Mouse (Mus musculus) neural tube, embryonic 13.5 days (tissue): ENCODE measurements around the gene Olfr44. TPM values are rescaled to one million over a fixed set of nuclear protein-coding genes. Genes with fewer than 3 reads are reported as not detected.

Experiments used
- ATAC-seq: fragments of 200-750 bp; cut with Nextera tagmentation; 2 replicates; pipeline ENCODE4 v1.8.0; 2017; ENCODE audit warnings: low read depth, mild to moderate bottlenecking, moderate TSS enrichment, moderate library complexity
- H3K27ac ChIP-seq: fragments of 300-500 bp; sonication (generic); replicated peaks from 2 replicates; pipeline ENCODE4 v1.5.1; 2015; ENCODE audit warnings: moderate library complexity, mild to moderate bottlenecking, inconsistent platforms
- H3K27me3 ChIP-seq: fragments of 300-500 bp; sonication (generic); 2 replicates; pipeline ENCODE4 v1.6.1; 2015; ENCODE audit warnings: mild to moderate bottlenecking, inconsistent platforms
- H3K36me3 ChIP-seq: fragments of 300-500 bp; sonication (generic); 2 replicates; pipeline ENCODE4 v1.6.1; 2015; ENCODE audit warnings: mild to moderate bottlenecking, inconsistent platforms
- H3K4me1 ChIP-seq: fragments of 300-500 bp; sonication (generic); replicated peaks from 2 replicates; pipeline ENCODE4 v1.6.1; 2015; ENCODE audit warnings: inconsistent platforms
- H3K4me2 ChIP-seq: fragments of 300-500 bp; sonication (generic); 2 replicates; pipeline ENCODE4 v1.6.1; 2015; ENCODE audit warnings: inconsistent platforms, mild to moderate bottlenecking, moderate library complexity
- H3K4me3 ChIP-seq: fragments of 300-500 bp; sonication (generic); 2 replicates; pipeline ENCODE4 v1.5.1; 2015; ENCODE audit warnings: mild to moderate bottlenecking, inconsistent platforms
- H3K9ac ChIP-seq: fragments of 300-500 bp; sonication (generic); 2 replicates; pipeline ENCODE4 v1.6.1; 2015; ENCODE audit warnings: moderate library complexity, mild to moderate bottlenecking, inconsistent platforms
- H3K9me3 ChIP-seq: fragments of 300-500 bp; sonication (generic); 2 replicates; pipeline ENCODE4 v1.6.1; 2016; ENCODE audit warnings: inconsistent platforms
- WGBS: fragments of 180-500 bp; shearing (Covaris S2); methylation state at CpG from one replicate; pipeline ENCODE4 v1.1.7; 2015; 5-methylcytosine and 5-hydroxymethylcytosine counted together
- polyA plus RNA-seq: library from polyadenylated mRNA; unstranded; fragments of >200 nt; fragmentation: Nextera tagmentation; extraction: Ambion mirVana; gene quantifications from 2 replicates; pipeline ENCODE4 v1.2.1, GENCODE M21; 2015

Olfr44 gene
- polyA plus RNA-seq: not detected in 2 replicates

GRCm38 (mm10) chr9:39493895-39494294 is at the start of gene Olfr44:
Gene Olfr44, minus strand, starts transcription at chr9:39493995.
- Histone ChIP-seq H3K36me3 (no peaks in the 10 kb centered on the region), H3K9me3 (no peaks in the 10 kb centered on the region), H3K4me1 (no peaks in the 10 kb centered on the region), H3K27me3 (no peaks in the 10 kb centered on the region), H3K9ac (no peak within 1 kb of the TSS), H3K27ac (no peak within 1 kb of the TSS), H3K4me2 (no peak within 1 kb of the TSS), H3K4me3 (no peak within 1 kb of the TSS)
- 92% methylated on average over 2 of the region's 2 CpGs for WGBS
- no peak for ATAC-seq

- H3K9ac ChIP-seq: no peak overlapping the region
- no peaks in the 10 kb centered on the region for H3K36me3 ChIP-seq
- H3K27ac ChIP-seq: no peak overlapping the region
- no peaks in the 10 kb centered on the region for H3K27me3 ChIP-seq
- H3K9me3 ChIP-seq: no peaks in the 10 kb centered on the region
- no peak for ATAC-seq
- H3K4me1 ChIP-seq: no peaks in the 10 kb centered on the region
- 51% methylated on average over 1 of the region's 1 CpGs for WGBS
- no peak overlapping the region for H3K4me3 ChIP-seq
- no peak overlapping the region for H3K4me2 ChIP-seq
These were observed 30.0 kb upstream of the Olfr44 start for GRCm38 (mm10) chr9:39523616-39524285.

DNA sequence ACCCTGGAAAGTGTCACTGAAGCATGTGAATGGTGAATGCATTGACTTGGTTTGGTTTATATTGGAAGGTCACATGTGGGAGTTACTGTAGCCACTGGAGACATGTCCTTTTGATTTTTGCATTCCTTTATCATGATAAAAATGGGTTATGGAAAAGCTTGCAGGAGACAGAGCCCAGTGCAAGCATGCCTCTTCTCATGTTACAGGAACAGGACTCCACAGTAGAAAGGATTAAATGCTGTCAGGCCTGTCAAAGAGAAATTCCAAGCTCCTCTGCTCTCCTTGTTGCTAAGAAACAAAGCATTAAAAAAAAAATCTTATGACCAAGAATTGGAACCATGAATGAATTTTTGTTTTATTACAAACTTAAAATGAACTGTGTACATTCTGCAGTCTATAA is 24.8 kb upstream of the Olfr44 start:
- Histone ChIP-seq H3K9me3 (no peaks in the 10 kb centered on the region), H3K4me2 (no peak overlapping the region), H3K4me3 (no peak overlapping the region), H3K27me3 (no peaks in the 10 kb centered on the region), H3K4me1 (no peaks in the 10 kb centered on the region), H3K27ac (no peak overlapping the region), H3K9ac (no peak overlapping the region), H3K36me3 (no peaks in the 10 kb centered on the region)
- ATAC-seq: no peak

DNA sequence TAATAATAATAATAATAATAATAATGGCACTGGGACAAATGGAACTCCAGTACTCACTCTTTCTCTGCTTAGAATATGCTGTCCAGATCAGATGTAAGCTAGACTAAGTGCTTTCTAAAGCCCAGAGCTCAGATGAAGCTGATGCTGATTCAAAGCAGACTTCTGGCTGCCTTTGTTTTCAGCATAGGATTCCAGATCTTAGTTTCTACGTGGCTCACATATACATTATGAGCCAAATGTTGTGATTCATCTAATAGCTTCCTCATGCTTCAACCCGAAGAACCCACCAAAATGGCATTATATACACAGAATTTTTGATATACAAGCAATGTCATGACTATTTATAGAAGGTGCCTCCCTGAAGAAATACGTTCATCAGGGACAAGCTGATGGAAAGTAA is 21.7 kb upstream of the Olfr44 start, which contains the start of gene Olfr957:
TSS of gene Olfr957 (minus strand) at position 279 of the 400 bp plus-strand sequence.
- Histone ChIP-seq H3K9ac (no peak within 1 kb of the TSS), H3K4me1 (no peaks in the 10 kb centered on the region), H3K9me3 (no peaks in the 10 kb centered on the region), H3K4me2 (no peak within 1 kb of the TSS), H3K27ac (no peak within 1 kb of the TSS), H3K36me3 (no peaks in the 10 kb centered on the region), H3K4me3 (no peak within 1 kb of the TSS), H3K27me3 (no peaks in the 10 kb centered on the region)
- 76% methylated on average over 3 of the region's 3 CpGs for WGBS
- no peak for ATAC-seq

DNA sequence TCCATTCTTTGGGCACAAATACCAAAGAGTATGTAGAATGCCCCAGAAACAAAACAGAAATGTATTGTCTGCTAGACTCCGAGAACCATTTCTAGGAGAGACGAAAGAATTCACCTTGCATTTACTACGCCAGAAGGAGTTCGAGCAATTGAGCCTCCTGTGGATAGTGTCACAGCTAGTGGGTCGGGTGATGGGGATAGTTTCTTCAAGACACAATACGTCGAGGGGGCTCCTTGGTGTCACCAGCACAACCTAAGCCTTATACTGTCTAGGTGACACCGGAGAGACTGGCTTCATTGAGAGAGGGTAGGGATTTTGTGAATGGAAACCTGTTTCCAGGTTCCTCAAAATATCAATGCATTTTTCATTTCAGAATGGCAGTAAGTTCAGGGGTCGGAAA is 15.6 kb upstream of the Olfr44 start:
- 82% methylated on average over 9 of the region's 9 CpGs for WGBS
- H3K4me2 ChIP-seq: no peak overlapping the region
- no peaks in the 10 kb centered on the region for H3K36me3 ChIP-seq
- no peaks in the 10 kb centered on the region for H3K9me3 ChIP-seq
- H3K27me3 ChIP-seq: no peaks in the 10 kb centered on the region
- H3K27ac ChIP-seq: no peak overlapping the region
- peak; percentile 47; the same call in 1 of the 2 replicates for ATAC-seq
- H3K4me3 ChIP-seq: no peak overlapping the region
- no peak overlapping the region for H3K9ac ChIP-seq
- H3K4me1 ChIP-seq: no peaks in the 10 kb centered on the region

GRCm38 (mm10) chr9:39508998-39509397 is 15.2 kb upstream of the Olfr44 start:
- WGBS: 9% methylated on average over 6 of the region's 6 CpGs
- peak; percentile 89; the same call in 1 of the 2 replicates for ATAC-seq
- Histone ChIP-seq H3K27ac (no peak overlapping the region), H3K4me1 (no peaks in the 10 kb centered on the region), H3K9me3 (no peaks in the 10 kb centered on the region), H3K9ac (no peak overlapping the region), H3K4me2 (no peak overlapping the region), H3K27me3 (no peaks in the 10 kb centered on the region), H3K36me3 (no peaks in the 10 kb centered on the region), H3K4me3 (no peak overlapping the region)

DNA sequence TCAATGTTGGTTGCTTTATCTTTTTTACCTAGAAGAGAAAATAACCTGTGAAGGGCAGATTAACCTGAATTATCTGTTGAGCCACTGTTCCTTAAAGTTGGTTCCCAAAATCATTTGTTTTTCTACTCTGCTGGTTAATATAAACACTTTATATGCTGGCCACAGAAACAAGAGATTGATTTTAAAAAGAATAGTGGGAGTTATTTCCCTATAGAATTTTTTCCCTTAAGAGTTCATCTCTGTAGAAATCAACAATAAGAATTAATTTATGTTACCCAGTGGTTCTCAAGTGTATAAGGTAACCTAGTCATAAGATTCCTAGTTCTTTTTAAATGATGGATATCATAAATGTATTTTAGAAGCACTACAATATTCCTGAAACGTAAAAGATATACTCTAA is 22.0 kb downstream of the Olfr44 start, which contains the start of gene Olfr955:
TSS of gene Olfr955 (minus strand) at position 101 of the 400 bp plus-strand sequence.
- no peak within 1 kb of the TSS for H3K27ac ChIP-seq
- 60% methylated on average over 1 of the region's 1 CpGs for WGBS
- H3K36me3 ChIP-seq: no peaks in the 10 kb centered on the region
- H3K4me3 ChIP-seq: no peak within 1 kb of the TSS
- no peaks in the 10 kb centered on the region for H3K4me1 ChIP-seq
- H3K9me3 ChIP-seq: no peaks in the 10 kb centered on the region
- no peak for ATAC-seq
- no peak within 1 kb of the TSS for H3K9ac ChIP-seq
- H3K4me2 ChIP-seq: no peak within 1 kb of the TSS
- no peaks in the 10 kb centered on the region for H3K27me3 ChIP-seq

GRCm38 (mm10) chr9:39456401-39456800 is 37.4 kb downstream of the Olfr44 start, which contains the start of gene Olfr954:
Gene Olfr954, plus strand, starts transcription at chr9:39456701.
- Histone ChIP-seq H3K36me3 (no peaks in the 10 kb centered on the region), H3K27me3 (no peaks in the 10 kb centered on the region), H3K4me2 (no peak within 1 kb of the TSS), H3K4me3 (no peak within 1 kb of the TSS), H3K27ac (no peak within 1 kb of the TSS), H3K9me3 (no peaks in the 10 kb centered on the region), H3K9ac (no peak within 1 kb of the TSS), H3K4me1 (no peaks in the 10 kb centered on the region)
- 84% methylated on average over 6 of the region's 6 CpGs for WGBS
- ATAC-seq: no peak

Other genes starting within 250 kb of the Olfr44 start
- not detected in 2 replicates for gene Olfr1537, start 244.0 kb downstream of the Olfr44 start, polyA plus RNA-seq
- not detected in 2 replicates for gene Olfr945, start 217.2 kb downstream of the Olfr44 start, polyA plus RNA-seq
- not detected in 2 replicates for gene Olfr948, start 167.9 kb downstream of the Olfr44 start, polyA plus RNA-seq
- not detected in 2 replicates for gene Olfr951, start 106.6 kb downstream of the Olfr44 start, polyA plus RNA-seq
- not detected in 2 replicates for gene Olfr952, start 66.8 kb downstream of the Olfr44 start, polyA plus RNA-seq
- not detected in 2 replicates for gene Olfr954, start 37.3 kb downstream of the Olfr44 start, polyA plus RNA-seq
- not detected in 2 replicates for gene Olfr955, start 22.1 kb downstream of the Olfr44 start, polyA plus RNA-seq
- gene Olfr957, start 21.8 kb upstream of the Olfr44 start, polyA plus RNA-seq: not detected in 2 replicates
- gene Olfr958, start 60.1 kb upstream of the Olfr44 start, polyA plus RNA-seq: not detected in 2 replicates
- not detected in 2 replicates for gene Olfr959, start 81.6 kb upstream of the Olfr44 start, polyA plus RNA-seq
- 60.0 and 67.7 TPM in 2 replicates for gene AW551984, start 110.4 kb upstream of the Olfr44 start, polyA plus RNA-seq
- not detected in 2 replicates for gene Olfr148, start 116.7 kb upstream of the Olfr44 start, polyA plus RNA-seq
- gene Olfr960, start 127.4 kb upstream of the Olfr44 start, polyA plus RNA-seq: not detected in 2 replicates
- gene Olfr961, start 151.1 kb upstream of the Olfr44 start, polyA plus RNA-seq: not detected in 2 replicates
- not detected in 2 replicates for gene Olfr963, start 173.2 kb upstream of the Olfr44 start, polyA plus RNA-seq
- not detected in 2 replicates for gene Olfr149, start 213.1 kb upstream of the Olfr44 start, polyA plus RNA-seq
- gene Olfr965, start 217.4 kb upstream of the Olfr44 start, polyA plus RNA-seq: not detected in 2 replicates
- gene Olfr150, start 237.0 kb upstream of the Olfr44 start, polyA plus RNA-seq: not detected in 2 replicates